Mouse (Mus musculus): ENCODE data around the gene Btg1-ps1.

DNA sequence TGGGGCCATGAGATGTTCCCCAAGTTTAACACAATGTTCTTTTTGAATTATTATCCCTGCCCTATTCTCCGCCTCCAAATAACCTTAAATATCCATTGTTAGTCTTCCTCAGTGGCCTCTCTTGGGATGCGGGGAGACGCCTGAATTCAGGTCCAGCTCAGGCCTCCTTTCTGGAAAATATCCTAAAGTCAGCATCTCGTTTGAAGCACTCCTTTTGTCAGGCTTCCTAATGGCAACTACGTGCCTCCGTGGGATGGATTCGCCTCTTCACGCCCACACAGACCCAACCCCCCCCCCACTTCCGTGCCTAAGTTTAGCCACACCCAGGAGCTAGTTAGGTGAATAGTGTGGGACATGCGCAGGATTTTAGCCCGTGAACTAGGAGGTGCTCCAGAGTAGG is 47.6 kb upstream of the Btg1-ps1 start, which contains the start of gene Rhox10:
- no peak for TF ChIP-seq EP300 (IDR thresholded peaks at IDR 0.05; ENCODE audit: low read depth)
- no peak for TF ChIP-seq CTCF (IDR thresholded peaks at IDR 0.05; ENCODE audit: low read depth)

Measured in liver, postnatal 0 days (tissue).